Mouse (Mus musculus) heart, postnatal 10 days (tissue): Measurements from ENCODE around the gene Tex22. TPM values are rescaled to one million over a fixed set of nuclear protein-coding genes. Genes with fewer than 3 reads are reported as not detected.

Experiments
- DNase-seq, 2 experiments: peaks; one replicate each; pipeline ENCODE4 v3.0.0; 2021
- intact Hi-C: fragments of 180-260 bp; cut with DNase I; formaldehyde crosslinking; loops from one replicate; pipeline ENCODE4 v1.15.1; 2025
- total RNA-seq, 2 experiments: library from RNA; stranded (reverse); gene quantifications; 2 replicates each; pipeline ENCODE4 v1.2.3; 2021

Gene Tex22
- under 1 TPM in 1 of 2 experiments, not detected in 1; 0.41 TPM for total RNA-seq

DNA sequence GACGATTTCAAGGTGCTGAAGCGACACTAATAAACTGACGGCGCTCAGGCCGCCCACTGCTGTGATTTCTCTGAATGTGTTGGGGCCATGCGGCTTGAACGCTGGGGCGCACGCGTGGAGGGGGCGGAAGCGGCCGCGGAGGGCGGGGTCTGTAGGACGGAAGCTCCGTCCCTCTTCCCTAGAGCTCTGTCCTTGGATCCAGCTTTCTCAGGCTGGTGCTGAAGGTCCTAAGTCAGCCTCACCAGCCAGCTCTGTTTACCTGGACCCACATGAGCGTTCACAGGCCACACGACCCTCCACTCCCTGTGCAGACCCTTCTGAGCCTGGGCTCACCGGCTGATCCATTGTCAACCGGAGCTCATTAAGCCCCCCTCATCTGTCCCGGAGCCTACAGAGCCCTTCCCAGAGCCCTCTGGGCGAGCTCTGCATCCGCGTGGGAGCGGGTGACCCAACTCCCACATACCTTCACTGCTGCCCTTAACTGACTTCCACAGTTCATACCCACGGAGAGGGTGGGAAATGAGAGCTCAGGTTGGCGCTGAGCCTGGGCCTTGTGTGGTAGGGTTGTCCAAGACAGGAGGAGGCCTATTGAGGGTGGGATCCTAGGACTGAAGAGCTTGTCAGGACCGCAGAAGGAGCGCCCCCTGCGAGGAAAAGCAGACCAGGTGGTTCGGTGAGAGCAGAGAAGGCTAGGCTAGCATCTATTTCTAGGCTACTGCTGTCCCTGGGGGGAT lies at the start of gene Tex22:
Gene Tex22 (plus strand): TSS at position 174 of the 734 bp plus-strand sequence.
- intact Hi-C loops = loop anchor here (2.0 to 10.0 kb wide), 3 partner anchors 70 to 200 kb away; no protein-coding TSS in a partner anchor
- peak; percentile 91 for DNase-seq

DNA sequence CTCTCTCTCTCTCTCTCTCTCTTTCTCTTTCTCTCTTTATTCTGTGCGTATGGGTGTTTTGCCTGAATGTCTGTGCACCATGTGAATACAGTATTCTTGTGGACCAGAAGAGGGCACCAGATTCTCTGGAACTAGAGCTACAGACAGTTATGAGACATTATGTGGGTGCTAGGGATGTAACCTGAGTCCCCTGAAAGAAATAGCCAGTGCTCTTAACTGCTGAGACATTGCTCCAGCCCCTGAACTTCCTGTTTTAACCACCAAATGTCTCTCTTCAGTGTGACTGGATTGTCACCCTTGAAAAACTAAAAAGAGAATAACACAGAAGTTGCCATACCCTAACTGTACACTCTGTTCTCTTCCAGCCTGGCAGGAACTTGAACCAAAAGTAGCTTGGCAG lies 47.7 kb upstream of the Tex22 start:
- intact Hi-C loops = loop anchor here (1.0 kb wide), 1 partner anchor 20 kb away; no protein-coding TSS in a partner anchor

DNA sequence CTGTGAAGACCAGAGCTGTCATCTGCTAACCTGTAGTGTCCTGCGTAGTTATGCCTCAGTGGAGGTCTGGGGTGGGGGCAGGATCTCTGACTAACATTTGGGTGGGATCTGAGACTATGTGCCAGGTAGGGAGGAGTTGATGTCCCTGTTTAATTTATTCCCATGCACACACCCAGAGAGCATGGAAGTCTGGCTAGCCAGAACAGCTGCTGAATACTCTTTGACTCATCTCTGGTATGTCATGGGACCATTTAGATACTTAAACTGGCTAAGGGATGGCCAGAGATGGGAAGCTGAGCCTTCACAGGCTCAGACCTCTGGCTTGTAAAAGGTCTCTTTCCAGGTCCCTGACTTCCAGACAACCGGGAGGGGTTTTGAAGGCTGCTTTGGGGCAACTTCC lies 46.8 kb upstream of the Tex22 start:
- DNase-seq = no peak
- intact Hi-C loops = no loop called here

More for the DNA sequence above, 47.7 kb upstream of the Tex22 start:
- DNase-seq = no peak

DNA sequence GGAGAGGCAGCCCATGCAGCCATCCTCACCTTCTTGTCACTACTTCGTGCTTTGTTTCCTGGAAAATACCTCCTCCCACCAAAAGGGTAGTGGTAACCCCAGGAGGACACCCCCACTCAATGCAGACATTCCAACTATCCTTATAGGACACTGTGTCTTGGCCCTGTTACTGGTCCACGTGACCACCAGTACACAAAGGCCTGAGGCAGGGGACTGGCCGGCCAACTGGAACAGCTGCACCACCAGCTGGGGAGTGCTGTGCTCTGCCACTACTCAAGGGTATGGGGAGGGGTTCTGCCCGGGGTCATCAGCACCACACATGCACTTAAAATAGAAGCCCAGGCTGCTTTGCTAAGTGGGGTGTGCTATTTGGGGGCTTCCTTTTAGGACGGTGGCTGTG lies 46.2 kb upstream of the Tex22 start:
- DNase-seq = peak in 1 of 2 experiments; percentile 35
- intact Hi-C loops = no loop called here

DNA sequence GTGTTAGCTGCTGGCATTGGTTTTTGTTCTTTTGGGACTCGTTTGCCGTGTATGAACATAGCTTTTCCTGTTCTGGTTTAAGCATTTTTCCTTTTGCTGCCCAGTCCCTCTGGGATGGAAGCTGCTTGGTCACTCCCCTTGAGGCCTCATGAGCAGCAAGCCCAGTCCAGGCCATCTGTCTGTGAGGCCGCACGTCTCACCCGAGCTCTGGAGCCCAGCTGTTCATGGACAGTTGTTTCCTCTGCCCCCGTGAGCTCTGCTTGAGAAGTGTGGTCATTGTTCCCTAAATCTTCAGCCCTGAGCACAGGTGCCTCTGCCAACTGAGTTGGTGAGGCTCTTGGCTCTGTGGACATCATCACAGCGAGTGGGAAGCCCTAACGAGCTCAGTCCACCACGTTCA lies 45.4 kb upstream of the Tex22 start:
- intact Hi-C loops = no loop called here
- DNase-seq = peak in 1 of 2 experiments; percentile 48

DNA sequence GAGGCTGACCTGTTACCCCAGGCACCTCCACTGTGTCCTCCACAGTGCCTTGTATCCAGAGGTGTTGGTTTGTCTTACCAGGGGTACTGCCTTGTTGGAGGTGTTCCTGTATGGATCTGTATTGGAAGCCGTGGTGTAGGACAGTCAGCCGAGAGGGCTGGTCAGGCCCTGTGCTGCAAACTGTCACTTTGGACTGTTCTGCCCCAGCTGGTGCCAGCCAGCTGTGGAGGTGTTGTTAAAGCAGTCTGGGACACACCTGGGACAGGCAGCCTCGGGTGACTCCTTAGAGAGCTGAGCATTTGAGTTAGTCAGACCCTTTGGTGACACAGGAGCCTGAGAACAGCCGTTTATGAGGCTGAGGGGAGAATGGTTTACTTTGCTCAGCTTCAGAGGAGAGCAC lies 44.3 kb upstream of the Tex22 start:
- intact Hi-C loops = no loop called here
- DNase-seq = no peak

DNA sequence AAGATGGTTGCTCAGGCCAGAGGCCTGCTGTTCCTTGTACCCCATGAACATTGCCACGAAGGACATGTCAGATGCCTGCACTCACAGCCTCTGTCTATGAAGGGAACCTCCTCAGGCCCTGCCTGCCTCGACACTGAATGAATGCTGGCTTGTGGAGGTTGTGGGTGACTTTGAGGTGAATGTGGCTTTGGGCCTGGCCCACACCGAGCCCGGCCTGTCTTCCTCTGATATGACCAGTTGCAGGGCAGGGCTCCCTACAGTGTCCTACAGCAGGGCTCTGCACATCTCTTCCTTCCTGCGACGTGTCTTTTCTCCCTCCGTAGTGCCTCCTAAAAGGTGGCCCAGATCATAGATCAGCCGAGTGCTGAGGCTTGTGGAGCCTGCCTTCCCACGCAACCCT lies 43.3 kb upstream of the Tex22 start:
- DNase-seq = no peak

DNA sequence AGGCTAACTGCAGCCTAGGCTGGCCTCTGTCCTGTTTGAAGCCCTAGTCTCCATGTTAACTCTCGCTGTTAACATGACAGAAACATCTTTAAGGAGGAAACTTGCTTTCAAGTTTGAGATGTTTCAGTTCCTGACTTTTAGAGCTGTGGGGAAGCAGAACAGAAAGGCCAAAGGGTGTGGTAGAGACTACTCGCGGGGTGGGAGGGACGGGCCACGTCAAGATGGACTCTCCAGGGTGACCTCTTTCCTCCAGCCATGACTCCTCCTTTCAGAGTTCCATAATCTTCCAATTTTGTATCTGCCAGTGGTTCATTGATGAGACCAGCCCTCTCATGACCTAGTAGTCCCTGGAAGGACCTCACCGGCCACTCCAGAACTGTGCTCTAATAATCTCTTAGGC lies 42.9 kb upstream of the Tex22 start:
- intact Hi-C loops = no loop called here
- DNase-seq = no peak

More for the DNA sequence above, 43.3 kb upstream of the Tex22 start:
- intact Hi-C loops = no loop called here

DNA sequence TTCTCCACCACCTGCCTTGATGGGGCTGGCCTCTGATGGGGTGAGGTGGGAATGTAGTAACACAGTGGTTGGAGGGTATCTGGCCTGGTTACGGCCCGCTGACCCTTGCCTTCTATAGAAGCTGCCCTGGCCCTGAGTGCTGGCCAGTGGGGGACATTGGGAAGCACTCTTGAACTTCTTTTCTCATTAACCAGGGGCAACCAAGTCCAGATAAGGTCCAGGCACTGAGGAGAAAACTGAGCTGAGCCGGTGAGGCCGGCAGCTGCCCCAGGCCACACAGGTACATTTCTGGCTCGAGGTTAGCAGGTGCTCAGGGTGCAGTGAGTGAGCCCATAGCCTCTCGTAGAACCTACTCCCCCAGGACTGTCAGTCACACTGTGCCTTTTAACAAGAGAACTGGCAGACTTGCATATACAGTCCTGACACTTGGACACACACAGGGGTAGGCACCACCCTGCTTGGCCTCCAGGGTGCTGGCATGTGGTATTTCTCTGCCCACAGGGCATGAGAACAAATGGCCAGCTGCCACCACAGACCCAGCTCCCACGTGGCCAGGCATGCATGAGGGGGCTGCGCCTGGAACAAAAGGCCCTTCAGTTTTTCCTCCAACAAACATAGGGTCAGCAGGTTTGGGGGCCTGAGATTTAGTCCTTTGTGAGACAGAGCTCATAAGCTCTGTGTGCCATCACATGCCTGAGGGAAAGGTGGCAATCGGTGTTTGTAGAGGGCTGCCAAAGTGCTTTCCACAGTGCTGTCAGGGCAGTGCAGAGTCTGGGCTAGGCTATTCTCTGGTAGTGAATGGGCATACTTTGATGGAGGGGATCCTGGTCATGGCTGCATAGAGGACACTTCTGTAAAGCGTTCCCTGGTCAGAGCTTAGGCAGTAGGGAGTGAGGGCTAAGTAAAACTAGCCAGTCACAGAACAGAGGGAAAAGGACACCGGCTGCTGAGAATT lies 41.7 kb upstream of the Tex22 start:
- peak; percentile 58 to 71 for DNase-seq
- intact Hi-C loops = no loop called here

DNA sequence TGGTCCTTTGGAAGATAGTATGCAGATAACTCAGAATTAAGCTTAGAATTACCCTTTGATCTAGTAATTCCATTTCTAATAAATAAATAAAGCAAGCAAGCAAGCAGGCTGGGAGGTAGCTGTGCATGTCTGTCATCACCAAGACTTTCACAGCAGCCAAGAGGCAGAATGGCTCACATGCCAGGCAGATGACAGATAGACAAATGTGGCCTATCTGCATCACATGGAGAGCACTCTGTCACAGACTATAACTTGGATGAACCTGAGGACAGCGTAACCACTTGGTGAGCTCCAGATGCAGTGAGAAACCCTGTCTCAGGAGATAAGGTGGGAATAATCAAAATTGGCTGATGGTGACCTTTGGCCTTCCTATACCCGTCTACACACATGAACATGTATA lies 39.2 kb upstream of the Tex22 start:
- no peak for DNase-seq
- intact Hi-C loops = no loop called here

DNA sequence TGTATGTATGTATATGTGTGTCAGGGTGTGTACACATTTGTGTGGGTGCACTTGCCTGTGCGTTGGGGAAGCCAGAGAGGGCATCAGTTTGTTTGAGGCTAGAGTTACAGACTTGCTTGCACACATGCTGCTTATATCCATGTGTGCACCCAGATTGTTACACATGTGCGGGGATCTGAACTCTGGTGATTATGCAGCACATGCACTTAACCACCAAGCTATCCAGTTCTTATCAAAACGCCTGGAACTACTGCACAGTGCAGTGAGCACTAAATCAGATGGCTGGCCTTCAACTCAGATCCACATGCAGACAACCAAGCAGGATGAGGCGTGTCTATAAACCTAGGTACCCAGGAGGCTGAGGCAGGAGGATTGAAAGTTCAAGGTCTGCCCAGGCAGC lies 37.3 kb upstream of the Tex22 start:
- intact Hi-C loops = no loop called here
- no peak for DNase-seq

DNA sequence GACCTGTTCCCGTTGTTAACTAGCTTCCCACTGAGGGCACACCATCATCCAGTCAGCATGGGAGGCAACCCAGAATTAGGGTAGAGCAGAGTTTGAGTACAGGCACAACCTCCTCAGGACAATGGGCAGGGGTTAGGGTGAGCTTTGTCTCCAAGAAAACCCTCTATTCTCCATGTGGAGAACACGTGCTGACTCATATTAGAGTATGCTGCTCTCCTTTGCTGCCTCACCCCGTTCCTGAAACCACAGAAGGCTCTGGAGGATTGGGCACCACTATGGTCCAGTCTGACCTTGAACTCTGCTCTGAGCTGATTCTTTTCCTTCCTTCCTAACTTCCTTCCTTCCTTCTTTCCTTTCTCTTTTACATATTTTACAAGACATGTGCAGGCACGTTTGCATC lies 35.9 kb upstream of the Tex22 start:
- intact Hi-C loops = no loop called here
- DNase-seq = no peak

DNA sequence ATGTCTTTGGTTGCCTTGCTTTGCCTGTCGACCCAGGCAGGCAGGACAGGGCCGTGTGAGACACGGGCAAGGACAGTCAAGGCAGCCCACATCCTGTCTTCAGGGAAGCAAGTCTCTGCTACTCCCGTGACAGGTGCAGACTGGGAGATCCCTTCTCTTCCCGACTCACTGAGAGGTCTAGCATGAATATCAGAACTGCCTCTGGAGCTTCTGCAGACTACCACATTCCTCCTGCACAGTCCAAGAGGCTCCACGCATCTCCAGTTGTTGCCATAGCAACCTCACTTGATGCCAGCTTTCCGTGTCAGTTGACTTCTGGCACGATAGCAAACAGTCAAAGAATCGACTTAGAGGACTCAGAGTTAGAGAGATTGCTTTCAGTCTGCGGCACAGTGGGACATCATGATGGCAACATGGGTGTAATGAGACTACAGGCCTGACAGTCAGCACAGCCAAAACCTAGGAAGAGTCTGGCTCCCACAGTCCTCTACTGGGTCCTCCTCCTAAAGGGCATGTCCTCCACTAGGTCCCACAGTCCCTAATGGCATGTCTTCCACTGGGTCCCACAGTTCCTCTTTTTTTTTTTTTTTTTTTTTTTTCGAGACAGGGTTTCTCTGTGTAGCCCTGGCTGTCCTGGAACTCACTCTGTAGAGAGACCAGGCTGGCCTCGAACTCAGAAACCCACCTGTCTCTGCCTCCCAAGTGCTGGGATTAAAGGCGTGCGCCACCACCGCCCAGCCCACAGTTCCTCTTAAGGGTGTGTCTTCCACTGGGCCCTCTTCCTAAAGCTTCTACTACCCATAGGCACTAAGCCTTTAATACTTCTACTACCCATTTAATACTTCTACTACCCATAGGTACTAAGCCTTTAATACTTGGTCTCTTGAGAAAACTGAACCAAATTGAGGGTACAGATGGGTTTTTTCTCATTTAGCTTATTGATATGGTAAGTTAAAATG lies 32.5 kb upstream of the Tex22 start:
- peak; percentile 55 to 70 for DNase-seq
- intact Hi-C loops = no loop called here

DNA sequence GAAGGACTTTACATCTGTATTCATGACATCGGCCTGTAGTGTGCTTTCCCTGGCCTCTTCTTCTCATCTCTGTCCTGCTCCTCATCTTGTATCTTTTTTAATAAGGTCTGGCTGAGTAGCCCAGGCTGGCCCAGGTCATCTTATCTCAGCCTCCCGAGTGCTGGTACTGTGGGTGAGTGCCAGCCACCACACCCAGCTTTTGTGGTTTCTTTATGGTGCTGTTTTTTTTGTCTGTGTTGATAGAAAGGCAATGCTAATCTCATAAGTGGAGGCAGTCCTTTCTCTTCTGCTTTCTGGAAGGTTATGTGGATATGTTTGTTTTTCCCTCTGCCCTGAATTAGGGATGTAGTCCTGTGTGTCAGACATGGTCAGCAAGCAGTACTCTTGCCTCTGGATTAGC lies 31.8 kb upstream of the Tex22 start:
- intact Hi-C loops = no loop called here
- no peak for DNase-seq

DNA sequence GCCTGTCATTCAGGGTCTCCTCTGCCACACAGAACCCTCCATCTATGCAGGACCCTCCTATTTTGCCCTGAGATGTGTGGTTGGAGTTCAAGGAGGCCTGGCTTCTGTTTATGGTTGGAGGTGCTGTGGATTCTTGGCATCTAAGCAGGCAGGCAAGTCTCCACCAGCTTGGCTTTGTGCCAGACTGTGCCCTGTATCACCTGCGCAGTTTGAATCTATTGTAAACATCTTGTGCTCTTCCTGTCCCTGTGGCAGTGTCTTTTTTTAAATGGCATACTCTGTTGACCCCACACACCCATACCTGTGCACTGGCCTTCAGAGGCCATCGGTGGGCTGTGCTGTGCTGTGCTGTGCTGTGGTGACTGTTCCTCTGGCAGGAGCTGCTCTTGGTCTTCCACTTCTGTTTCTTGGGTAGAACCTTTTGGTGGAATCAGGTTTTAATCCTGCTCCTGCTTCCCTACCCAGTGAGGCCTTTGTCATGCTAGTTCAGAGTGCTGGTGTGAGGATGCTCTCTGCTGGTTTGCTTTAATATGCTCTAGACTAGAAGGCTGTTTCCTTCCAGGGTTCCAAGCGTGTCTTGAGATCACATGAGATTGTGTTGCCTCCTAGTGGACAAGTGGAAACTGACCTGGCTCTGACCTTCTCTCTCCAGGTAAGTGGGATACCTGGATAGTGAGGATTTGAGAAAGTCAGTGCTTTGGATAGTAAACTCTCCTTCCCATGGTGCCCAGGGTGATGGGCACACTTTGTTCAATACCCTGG lies 29.2 kb upstream of the Tex22 start:
- intact Hi-C loops = loop anchor here (5.0 kb wide), 1 partner anchor 88 kb away; no protein-coding TSS in a partner anchor
- peak; percentile 44 to 51 for DNase-seq

DNA sequence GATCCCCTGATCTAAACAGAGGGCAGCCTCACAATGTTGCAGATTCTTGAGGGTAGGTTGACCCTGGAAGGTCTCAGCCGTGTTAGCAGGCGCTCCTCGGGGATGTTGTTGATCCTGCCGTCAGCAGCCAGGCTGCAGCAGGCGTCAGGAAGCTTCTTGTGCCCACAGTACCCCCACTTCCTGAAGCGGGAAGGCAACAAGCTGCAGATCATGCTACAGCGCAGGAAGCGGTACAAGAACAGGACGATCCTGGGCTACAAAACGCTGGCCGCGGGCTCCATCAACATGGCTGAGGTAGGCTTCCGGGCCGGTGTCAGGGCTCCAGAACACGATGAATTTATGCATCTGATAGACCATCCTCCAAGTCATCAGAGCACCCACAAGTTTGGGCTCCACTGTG lies 27.4 kb upstream of the Tex22 start:
- intact Hi-C loops = loop anchor here (1.0 to 5.0 kb wide), 3 partner anchors 21 to 90 kb away; no protein-coding TSS in a partner anchor
- DNase-seq = no peak

DNA sequence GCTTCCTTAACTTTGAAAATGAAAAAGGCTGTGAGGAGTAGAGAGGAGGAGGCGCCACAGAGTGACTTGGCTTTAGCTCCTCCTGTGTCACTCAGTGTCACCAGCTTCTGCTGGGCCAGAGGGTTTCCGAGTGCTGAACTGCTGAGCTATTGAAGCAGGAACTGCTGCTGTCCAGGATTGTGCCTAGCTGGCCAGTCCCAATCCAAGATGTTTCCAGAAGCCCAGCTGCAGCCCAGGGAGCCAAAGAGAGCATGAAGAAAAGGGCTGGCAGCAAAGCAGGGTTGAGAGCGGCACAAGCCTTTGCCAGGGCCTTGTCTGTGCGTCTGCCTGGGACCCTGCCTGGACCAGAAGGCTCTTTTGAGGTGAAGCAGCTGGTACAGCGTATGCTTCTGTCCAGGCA lies 26.2 kb upstream of the Tex22 start:
- DNase-seq = no peak
- intact Hi-C loops = loop anchor here (5.0 kb wide), 1 partner anchor 91 kb away; no protein-coding TSS in a partner anchor

DNA sequence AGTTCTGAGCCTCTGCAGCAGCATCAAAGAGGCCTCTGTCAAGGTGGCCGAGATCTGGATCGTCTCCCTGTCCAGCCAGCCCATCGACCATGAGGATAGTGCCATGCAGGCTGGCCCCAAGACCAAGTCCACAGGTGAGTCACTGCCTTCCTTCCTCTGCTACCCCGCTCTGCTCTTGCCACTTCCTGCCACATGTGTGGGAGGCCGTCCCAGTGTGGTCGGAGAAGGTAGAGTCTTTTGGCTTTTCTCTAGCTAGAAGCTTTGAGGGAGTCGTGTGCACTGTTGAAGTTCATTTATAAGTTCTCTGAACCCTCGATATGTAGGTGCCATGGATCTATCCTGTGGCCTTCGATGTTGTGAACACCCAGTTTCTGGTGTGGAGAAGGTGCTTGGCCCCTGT lies 24.5 kb upstream of the Tex22 start:
- no peak for DNase-seq
- intact Hi-C loops = loop anchor here (5.0 kb wide), 1 partner anchor 93 kb away; no protein-coding TSS in a partner anchor

DNA sequence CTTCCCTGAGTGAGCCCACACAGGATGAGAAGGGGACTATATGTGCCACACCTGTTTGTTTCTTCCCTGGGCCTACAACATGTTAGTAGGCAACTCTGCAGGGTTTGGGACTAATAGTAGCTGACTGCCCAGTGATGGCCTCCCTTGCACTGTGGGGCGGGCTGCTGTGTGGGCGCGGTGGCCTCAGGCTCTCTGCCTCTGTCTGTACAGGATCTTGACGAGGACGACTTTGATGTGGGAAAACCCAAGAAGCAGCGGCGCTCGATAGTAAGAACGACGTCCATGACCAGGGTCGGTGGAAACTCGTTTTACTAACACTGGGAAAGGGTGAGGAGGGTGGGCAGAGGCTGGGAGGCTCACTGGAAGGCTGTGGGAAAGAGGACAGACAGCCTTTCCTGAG lies 23.6 kb upstream of the Tex22 start:
- intact Hi-C loops = no loop called here
- DNase-seq = no peak
